Mouse (Mus musculus) gastrocnemius, postnatal 25 days (tissue): ENCODE measurements around the gene Tbx21. TPM values are rescaled to one million over a fixed set of nuclear protein-coding genes. Genes with fewer than 3 reads are reported as not detected.

Experiments
- DNase-seq: peaks from one replicate; pipeline ENCODE4 v3.0.0; 2022
- total RNA-seq, 2 experiments: library from RNA; stranded (reverse); gene quantifications; 1 replicate in 1 of 2; 2 replicates in 1 of 2; pipeline ENCODE4 v1.2.3; 2021

The Tbx21 gene
- total RNA-seq, 2 experiments from 2014 or later: 0.41 to 0.86 TPM

DNA sequence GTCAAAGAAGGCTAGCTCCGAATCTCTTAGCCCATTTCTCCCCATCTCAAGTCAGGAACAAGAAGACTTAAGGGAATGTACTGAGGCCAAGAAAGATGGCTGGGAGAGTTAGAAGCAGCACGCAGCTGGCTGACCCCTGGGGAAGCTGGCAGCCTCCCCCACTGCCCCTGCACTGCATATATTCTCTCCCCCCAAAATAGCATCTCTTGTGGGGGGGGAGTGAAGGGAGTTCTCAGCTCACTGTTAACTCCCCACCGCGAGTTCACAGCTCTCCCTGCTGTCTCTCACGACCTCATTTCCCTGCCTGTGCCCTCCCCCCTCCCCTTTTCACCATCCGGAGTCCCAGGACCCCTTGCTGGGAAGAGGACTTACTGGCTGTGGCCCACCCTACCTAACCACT, 17.1 kb upstream of the Tbx21 start:
- no peak for DNase-seq

DNA sequence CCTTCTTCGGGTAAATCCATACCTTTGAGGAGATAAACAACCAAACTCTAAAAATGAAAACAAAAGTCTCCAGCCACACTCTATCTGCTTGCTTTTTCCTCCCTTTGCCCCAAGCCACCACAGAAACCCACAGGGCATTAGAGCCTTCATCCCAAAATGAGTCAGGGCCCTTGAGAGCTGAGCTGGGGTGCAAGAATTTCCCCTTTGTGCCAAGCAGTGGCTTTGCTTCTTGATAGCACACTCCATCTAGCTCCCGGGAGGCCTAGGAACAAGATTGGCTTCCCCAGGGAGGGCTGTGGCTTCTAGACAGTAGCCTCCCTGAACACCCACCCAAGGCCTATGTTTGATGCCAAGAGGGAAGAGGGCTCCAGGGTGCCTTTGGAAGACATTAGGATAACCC, 16.6 kb upstream of the Tbx21 start:
- DNase-seq: no peak

DNA sequence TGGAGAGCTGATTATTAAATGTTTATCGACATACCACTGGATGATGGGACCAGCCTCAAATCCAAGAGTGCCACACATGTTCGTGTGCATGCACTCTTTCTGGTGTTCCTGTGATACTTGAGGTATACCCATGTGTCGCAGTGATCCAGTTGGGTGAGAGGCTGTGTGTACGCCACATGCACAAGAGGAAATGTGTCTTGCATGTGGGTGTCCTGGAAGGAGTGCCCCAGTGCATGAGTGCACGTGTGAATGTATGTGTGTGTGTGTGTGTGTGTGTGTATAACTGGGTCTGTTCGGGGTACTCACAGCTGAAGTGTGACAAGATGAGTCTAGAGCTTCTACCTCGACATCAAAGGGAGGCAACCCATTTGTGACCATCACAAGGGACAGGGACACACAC, 15.2 kb upstream of the Tbx21 start:
- no peak for DNase-seq

DNA sequence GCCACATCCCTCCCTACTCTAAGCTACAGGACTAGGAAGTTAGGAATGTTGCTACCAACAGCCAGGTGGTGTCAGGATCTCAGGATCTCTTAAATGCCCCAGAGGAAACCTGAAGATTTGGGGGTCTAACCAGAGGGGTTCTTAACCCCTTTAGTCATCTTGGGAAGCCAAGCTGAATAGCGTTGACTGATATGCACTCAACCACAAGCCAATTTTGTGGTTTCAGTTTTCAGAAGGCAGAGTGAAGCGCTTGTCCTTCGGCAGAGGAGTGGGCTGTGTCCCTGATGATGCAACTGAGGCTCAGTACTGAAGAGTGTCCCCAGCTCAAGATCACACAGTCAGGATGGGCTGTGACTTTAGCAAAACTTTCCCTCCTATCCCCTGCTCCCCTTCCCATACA, 13.8 kb upstream of the Tbx21 start:
- no peak for DNase-seq

DNA sequence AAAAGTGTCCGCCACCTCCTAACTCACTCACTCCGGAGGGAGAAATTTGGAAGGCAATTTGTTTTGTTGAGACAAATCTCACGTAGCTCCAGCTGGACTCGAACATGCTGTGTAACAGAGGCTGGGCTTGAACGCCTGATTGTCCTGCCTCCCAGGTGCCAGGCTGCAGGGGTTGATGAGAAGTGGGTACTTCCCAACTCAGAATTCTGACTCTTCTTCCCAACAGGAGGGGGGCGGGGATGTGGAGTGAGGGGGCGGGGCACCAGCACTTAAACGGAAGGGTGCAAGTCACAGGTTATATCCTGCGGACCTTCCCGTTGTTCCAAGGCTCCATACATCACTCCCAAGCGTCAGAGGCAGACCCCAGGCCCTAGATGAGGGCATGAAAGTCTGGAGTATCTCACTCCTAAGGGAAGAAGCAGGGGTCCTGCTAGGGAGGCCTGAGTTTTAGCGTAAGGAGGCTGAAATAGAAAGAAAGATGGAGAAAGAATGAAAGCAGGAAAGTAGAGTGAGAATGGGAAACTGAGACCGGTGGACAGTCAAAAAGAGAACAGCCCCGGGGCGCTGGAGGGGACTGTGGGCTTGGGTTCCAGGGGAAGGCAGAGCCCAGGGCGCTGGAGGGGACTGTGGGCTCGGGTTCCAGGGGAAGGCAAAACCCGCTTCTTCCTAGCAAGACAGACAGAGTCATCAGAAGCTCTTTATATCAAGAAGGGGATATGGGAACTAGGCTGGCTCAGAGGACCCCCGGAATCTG, 12.5 kb upstream of the Tbx21 start:
- no peak for DNase-seq

DNA sequence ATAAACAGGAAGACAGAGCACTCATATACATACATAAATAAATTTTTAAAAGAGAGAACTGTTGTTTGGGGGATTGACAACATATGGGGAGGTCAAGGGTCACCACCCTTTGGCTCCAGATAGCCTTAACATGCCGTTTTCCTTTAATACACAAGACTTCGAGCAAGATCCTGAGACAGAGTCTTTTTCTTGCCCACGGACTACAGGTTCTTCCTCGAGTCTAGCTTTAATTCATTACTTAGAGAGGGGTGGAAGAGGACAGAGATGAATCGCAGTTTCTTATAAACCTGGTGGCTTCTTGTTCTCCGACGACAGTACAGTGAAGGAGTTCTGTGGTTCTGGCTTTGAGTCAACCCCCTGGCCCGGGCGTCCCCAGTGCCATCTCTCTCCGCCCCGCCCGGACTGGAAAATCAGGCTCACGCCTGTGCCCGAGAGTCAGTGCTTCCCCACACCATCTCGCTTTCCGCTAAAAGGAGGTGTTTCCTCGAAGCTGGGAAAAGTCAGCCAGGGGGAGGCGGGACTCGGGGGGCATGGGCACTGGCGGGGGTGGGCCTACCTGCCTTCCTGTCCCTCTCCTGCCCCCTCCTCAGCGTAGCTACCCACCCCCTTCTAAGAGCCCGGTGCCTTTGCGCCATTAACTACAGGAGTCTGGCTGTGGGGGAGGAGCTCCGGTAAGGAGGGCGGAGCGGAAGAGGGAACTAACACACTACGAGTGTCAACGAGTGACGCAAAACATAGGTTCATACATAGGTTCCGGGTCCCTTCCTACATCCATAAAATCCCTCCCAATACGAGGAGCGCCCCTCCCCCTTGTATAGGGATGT, 11.7 kb upstream of the Tbx21 start:
- no peak for DNase-seq

DNA sequence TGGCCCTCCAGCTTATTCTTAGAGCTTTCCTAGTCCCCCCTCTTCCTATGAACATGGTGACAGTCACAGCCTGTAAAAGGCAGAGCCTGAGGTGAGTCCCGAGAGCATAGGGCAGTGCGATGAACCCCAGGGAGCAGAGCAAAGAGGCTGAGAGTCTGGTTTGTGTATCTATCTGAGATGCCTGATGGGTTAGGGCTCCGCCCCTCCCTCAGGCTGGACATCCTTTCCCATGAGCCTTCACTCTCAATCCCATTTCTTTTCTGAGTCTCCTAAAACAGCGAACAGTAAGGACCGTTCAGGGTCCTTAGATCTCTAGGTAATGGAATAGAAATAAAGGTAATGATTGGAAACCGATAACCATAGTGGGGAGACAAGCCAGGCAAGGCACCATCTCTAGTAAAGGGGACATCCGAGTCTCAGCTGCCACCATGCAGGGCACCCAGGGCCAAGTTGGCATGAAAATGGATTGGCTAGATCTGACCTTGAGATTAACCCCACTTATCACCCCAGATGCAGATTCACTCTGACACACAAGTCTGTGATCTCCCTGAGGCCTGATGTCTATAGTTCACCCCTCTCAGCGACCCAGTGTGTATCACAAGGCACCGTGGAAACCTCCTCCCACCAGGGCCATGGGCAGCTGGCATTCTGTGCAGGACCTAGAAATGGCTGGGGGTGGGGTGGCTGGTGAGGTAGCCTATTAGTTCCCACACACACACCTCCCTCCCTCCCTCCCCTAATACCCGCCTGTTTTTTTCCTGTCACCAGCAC, 9.3 kb upstream of the Tbx21 start:
- DNase-seq: no peak

DNA sequence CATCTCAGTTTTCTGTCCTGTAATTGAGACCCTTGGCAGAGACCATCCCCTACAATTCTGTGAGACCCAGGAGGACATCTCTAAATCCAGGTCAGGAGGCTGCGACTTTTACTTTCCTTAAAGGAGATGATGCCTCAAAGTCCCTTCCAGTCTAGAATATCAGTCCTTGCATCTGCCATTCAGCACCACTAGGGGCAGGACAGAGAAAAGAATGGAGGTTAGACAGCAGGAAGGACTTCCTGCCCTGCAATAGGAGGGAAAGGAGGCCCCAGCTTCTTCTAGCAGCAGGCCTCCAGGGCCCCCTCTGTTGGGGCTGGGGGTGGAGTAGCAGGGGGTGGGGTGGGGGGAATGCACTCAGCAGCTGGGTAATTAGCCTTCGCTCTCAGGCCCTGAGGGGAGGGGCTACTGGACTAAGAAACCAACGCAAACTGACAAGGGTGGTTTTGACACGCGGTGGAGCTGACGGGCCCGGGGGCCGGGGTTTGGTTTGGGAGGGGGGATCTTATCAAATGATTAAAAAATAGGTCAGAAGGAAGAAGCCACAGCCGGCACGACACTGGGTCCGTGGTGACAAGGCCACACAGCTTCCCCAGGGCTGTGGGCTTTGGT, 8.3 kb upstream of the Tbx21 start:
- DNase-seq: no peak

DNA sequence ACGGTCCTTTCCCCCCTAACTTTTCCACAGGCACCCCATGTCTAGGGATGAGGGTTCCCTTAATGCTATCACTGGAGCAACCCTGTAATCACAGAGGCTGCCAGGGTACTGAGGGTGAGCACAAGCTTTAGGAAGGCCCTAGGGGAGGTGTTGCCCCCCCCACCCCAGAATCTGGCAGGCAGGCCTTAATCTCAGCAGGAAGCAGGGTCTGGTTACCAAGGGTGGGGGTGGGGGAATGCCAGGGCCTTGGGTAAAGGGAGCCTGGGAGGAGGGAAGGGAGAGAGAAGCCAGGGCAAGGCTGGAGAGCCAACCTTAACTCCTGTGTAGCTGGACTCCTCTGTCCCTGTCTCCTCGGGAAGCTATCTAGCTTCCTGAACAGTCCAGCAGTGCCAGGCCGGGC, 5.5 kb upstream of the Tbx21 start:
- DNase-seq: no peak

DNA sequence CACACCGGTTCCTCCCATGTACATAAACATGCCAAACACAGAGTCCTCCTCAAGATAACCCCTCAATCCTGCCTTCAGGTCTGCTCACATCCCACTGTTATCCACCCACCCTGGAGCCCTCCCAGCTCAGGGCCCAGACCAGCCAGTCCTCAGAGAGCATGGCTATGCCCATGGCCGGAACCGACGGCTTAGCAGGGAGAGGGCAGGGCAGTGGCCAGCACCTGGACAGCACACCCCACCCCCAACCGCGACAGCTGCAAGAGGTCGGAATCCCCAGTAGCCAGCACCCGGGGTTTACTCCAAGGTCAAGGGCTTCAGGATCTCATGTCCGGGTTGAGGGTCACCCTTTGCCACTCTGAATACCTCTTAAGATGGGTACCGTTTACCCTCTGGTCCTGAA, 5.1 kb upstream of the Tbx21 start:
- DNase-seq: peak; percentile 35

DNA sequence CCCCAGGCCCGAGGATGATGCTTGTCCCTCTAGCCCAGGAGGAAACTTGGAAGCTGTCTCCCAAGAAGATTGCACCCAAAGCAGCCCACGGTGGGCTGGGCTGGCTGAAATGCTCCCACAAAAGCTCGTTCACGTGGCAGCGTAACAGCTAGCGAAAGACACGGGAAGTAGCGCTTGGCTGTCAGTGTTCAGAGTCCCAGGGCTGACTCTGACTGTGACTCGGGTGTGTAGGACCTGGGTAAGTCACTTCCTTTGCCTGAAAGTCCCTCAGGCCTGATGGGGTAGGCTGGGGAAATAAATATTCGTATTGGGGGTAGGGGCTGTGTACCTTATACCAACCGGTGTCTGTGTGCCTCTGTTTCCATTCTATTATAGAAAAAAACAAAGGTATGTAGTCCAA, 666 bp upstream of the Tbx21 start:
- DNase-seq: no peak

DNA sequence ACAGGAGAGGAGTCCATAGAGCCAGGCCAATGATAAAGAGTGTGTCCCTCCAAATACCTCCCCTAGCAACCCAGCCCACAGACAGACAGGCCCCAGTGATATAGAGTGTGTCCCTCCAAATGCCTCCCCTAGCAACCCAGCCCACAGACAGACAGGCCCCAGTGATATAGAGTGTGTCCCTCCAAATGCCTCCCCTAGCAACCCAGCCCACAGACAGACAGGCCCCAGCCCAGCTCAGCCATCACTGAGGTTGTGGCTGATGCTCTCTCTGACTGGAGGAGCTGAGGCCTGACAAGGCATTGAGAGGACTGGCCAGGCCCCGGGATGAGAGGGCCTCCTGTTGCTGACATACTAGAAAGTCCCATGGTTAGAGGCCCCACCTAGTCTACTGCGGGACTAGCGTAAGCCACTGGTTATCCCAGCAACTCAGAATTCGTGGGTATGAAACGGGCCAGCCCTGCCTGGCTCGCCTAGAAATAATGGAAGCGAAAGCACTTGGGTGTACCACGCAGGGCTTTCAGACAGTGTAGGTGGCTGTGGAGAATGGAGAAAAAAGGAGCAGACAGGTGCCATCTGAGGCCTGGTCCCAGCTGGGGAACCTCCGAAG, 2.5 kb downstream of the Tbx21 start:
- DNase-seq: no peak

DNA sequence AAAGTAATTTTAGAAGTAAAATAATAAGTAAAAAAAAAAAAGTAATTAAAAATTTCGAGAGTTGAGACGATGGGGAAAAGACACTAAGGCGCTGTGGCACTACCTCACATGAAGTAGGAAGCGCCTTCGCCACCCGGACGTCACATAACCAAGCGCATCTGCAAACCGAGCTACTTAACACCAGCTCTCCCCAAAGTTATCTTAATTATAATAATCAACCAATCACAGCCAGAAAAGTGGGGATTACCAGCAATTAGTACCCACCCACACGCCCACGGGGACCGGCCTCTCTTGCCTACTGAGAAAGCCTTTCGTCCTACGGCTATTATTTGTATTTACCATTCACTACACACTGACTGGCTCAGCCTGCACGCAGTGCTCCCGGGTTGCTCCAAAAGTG, 6.2 kb downstream of the Tbx21 start:
- no peak for DNase-seq

DNA sequence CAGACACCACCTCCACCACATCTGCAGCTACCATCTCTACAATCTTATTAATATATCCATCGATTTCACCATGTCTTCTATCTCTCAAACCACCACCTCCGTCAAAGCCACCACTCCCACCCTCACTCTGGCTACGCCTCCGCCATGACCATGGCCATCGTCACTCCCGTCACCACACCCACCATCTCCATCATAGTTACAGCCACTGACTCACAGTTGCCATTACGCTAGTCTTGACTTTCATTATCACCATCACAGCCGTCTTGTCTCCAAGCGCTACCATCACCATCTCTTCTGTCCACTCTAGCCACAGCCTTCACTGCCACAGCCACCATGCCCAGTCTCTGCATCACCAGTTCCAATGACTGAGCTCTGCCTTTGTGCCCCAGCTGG, 11.0 kb downstream of the Tbx21 start:
- no peak for DNase-seq

DNA sequence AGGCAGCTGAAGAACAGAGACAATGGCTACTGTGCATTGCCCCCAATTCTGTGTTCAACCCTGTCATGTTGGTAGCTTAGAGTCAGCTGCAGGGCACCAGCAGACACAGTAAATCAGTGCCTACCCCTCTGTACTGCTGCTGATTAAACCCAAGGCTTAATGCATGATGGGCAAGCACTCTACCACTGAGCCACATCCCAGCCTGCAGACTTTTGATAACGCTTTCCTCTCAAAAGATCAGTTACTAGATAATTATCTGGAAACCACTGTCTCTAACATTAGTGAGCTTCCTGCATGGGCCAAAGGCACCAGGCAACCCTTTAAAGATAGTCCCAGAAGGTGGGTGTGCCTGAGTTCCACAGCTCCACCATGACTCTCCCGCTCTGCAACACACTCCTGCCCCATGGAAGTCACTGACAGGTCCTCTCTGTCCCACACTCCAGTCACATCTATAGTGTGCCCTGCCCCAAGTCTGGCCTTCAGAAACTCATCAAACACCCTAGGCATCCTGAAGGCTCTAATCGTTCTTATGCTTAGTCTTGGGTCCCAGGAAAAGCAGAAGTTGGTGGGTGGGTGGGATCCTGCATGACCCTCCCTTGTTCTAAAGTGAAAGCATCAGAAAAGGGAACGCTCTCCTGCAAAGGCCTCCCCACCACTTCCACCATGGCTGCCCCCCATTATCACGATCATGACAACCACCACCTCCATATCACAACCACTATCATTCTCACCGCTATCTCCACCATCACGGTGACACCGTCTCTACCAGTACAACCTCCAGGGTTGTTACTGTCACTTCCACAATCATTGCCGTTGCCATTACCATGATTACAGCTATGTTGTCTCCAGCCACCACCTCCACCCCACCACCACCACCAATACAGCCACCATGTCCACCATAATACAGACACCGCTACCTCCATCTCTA, 11.7 kb downstream of the Tbx21 start:
- DNase-seq: no peak

DNA sequence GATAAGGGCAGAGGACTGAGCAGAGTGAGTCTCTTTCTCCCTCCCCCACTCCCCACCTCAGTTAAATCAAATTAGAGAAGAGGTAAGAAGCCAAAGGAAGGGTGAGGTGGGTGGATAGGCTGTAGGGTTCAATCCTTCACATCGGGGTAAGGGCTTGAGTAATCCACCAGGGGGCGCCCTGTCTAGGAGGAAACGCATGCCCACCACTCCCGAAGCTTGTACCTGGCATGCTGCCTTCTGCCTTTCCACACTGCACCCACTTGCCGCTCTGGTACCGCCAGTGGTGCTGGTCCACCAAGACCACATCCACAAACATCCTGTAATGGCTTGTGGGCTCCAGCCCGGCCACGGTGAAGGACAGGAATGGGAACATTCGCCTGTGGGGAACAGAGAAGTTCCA, 13.4 kb downstream of the Tbx21 start:
- DNase-seq: peak; percentile 43

DNA sequence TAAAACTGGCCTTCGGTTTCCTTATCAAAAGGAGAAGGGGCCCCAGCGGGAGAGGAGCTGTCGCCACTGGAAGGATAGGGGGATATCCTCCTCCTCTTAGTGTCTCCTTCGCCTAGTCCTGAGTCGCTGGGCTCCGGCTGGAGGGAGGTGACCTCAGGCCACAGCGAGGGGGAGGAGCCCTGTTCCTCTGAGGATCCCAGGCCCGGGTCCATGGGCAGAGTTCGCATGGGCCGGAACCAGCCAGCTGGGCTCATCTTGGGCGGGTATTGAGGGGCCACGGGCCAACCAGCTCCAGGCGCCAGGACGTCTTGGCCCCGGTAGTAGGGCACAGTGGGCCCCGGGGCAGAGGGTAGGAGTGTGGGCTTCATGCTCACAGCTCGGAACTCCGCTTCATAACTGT, 16.3 kb downstream of the Tbx21 start:
- peak; percentile 43 for DNase-seq

DNA sequence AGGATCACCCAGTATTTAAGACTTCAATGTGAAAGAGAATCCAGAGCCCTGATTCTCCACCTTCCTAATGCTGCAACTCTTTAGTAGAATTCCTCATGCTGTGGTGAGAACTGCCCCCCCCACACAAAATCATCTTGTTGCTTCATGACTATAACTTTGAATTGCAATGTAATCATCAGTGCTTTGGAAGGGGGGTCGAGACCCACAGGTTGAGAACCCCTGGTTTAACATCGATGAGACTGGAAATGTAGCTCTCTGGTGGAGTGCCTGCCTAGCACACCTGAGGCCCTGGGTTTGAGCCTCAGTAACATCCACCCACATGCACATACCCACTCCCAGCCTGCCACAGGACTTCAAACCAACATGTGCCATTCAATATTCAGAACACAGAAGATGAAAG, 20.5 kb downstream of the Tbx21 start:
- no peak for DNase-seq

DNA sequence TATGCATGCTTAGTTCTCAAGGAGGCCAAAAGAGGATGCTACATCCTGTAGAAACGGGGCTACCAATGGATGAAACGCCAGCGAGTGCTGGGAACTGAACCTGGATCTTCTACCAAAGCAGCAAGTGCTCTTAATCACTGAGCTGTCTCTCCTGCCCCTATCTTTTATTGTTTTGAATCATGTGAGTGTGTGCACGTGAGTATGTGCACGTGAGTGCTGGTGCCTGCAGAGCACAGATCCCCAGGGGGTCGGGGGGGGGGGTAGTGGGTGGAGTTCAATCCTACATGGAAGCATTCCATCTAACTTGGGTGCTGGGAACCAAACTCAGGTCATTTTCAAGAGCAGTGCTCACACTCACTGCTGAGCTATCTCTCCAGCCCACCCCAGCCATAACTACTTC, 28.8 kb downstream of the Tbx21 start:
- DNase-seq: no peak

DNA sequence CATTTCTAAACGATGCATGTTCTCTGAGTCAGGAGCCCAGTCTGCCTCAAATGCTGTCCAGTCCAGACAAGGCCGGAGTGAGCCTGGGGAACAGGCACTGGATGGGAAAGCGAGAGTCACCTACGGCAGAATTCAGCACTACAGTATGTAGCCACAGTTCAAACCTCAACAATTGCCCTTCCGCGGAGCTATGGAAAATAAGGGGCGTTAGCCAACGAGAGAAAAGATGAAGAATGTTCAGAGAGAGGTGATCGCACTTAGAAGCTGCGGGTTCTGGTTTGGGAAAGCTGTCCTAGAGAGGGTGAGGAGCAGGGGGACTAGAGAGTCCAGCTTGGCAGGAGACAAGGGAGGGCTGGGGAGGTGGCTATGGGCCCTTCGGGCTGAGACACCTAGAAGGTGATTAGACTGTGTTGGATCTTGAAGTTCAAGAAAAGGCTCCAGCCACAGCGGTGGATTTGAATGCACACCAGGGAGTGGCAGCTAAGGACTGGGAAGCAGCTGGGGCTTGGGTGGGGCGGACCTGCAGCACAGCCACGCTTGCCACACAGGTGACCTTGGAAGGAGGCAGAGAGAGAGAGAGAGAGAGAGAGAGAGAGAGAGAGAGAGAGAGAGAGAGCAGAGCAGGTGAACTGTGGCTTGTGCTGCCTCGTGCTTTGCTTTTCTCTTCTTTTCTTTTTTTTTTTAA, 30.2 kb downstream of the Tbx21 start:
- no peak for DNase-seq
